Mouse (Mus musculus) adrenal gland (tissue): ENCODE measurements around the gene Nacc1.

ENCODE experiments used
- intact Hi-C: fragments of 180-260 bp; cut with DNase I; formaldehyde crosslinking; loops from one replicate; pipeline ENCODE4 v1.15.1; 2025

The Nacc1 gene

GRCm38 (mm10) chr8:84664566-84665384, 22.9 kb downstream of the Nacc1 start:
- intact Hi-C loops = no loop called here

DNA sequence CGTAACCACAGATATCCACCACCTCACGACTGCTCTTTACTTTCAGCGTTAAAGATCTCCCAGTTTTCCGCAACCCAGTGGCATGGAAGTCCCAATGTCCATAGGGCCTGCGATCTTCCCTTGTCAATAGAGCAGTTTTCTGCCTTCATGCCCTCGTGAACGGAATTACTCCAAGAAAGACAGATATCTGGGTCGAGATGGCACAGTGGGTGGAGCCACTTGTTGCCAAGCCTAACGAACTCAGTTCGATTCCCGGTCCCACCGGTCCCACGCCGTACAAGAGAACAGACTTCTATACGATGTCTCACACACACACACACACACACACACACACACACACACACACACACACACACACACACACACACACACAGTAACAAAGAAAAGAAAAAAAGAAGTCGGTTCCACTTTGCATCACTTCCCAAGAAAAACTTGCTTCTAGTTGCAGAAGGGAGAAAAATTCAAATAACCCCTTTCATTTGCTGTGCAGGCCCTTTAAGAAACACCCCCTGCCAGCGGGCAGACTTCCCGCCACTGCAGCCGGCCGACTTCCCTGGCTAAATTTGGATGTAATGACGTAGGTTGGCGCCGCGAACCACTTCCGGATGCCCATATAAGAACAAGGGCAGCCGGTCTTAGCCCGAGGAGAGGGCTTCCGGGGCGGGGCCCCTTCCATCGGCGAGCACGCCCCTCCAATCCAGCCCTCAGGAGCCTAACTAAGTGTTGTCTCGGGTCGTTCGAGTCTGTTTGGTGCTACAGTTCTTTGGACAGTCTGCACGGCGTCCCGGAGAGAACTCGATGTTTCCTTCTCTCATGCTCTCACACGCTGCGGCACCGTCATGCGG, 24.0 kb downstream of the Nacc1 start:
- intact Hi-C loops = no loop called here

- intact Hi-C loops = no loop called here
Measured at GRCm38 (mm10) chr8:84662581-84663065, 25.0 kb downstream of the Nacc1 start, which contains the start of gene Ier2. Gene Ier2, minus strand, starts transcription at chr8:84662852.

DNA sequence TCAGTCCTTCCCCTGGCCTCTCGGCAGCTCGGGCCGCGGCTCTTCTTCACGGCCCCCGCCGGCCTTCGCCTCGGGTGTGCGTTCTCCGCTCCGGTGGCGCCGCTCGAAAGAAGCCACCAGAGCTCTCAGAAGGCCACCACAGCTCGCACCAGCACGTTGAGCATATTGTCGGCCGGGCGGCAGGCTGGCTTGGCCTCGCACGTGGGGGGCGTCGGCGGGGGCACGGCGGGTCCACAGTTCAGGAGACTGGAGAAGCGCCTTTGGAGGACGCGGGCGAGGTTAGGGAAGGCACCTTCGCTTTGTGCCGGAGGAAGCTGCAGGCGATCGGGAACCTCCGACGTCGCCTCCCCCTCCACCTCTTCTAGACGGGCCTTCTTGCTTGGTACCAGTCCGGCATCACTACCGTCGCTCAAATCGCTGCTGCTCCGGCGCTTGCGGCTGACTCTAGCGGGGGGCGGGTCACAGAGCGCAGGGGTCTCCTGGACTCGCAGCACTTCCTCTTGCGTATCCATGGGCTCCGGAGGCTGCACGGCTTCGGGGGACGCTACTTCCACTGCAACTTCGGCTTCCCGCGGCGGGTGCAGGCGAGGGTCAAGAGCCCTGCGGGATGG, 25.6 kb downstream of the Nacc1 start:
- intact Hi-C loops = no loop called here

DNA sequence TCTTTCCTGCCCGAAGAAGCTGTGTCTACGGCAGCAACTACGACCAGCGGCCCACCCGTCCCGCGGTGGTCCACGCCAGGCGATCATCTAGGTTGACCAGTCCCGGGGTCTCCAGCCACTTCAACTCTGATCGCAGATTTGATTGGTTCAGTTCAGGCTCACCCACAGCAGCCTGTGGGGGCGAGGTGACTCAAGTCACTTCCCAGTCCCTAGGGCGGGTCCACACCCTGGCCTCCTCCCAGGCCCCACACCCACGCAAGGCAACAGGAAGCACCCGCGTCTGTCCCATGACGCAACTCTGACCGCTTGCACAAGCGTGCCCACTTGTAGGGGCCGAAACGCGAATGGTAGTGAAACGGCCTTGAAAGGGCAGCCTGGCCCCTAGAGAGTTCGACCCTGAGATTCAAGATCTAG, 26.2 kb downstream of the Nacc1 start:
- intact Hi-C loops = no loop called here

GRCm38 (mm10) chr8:84660819-84661457, 26.7 kb downstream of the Nacc1 start:
- intact Hi-C loops = no loop called here

- intact Hi-C loops = no loop called here
Measured at GRCm38 (mm10) chr8:84659936-84660818, 27.5 kb downstream of the Nacc1 start.

- intact Hi-C loops = no loop called here
Measured at GRCm38 (mm10) chr8:84658951-84659350, 28.7 kb downstream of the Nacc1 start.

GRCm38 (mm10) chr8:84657680-84658079, 30.0 kb downstream of the Nacc1 start:
- intact Hi-C loops = no loop called here

GRCm38 (mm10) chr8:84657203-84657602, 30.5 kb downstream of the Nacc1 start:
- intact Hi-C loops = no loop called here

DNA sequence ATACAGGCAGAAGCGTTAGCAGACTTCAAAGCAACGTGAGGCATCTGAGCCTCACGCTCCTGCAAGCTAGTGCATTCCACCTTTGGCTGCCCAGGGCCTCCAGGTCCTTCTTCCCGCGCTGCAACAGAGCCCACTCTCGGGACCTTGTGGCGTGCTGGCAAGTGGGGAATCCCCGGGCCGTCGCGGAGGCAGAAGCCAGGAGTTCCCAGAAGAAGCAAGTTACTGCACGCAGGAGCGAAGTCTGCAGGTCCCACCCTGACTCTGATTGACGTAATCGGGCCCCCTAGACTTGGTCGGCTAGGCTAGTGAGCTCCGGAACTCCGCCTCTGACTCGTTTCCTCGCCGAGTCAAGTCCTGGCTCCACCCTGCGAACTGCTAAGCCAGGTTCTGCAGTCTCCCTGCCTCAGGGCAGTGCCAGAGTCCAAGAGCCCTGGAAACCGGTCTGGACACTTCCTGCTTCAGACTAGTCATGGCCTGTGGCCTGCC, 31.0 kb downstream of the Nacc1 start:
- intact Hi-C loops = no loop called here

- intact Hi-C loops = no loop called here
Measured at GRCm38 (mm10) chr8:84656191-84656525, 31.5 kb downstream of the Nacc1 start.

GRCm38 (mm10) chr8:84655336-84656190, 32.1 kb downstream of the Nacc1 start:
- intact Hi-C loops = no loop called here

- intact Hi-C loops = no loop called here
Measured at GRCm38 (mm10) chr8:84654597-84654996, 33.1 kb downstream of the Nacc1 start.

GRCm38 (mm10) chr8:84653092-84653631, 34.5 kb downstream of the Nacc1 start:
- intact Hi-C loops = no loop called here

- intact Hi-C loops = no loop called here
Measured at GRCm38 (mm10) chr8:84650213-84650612, 37.4 kb downstream of the Nacc1 start.

DNA sequence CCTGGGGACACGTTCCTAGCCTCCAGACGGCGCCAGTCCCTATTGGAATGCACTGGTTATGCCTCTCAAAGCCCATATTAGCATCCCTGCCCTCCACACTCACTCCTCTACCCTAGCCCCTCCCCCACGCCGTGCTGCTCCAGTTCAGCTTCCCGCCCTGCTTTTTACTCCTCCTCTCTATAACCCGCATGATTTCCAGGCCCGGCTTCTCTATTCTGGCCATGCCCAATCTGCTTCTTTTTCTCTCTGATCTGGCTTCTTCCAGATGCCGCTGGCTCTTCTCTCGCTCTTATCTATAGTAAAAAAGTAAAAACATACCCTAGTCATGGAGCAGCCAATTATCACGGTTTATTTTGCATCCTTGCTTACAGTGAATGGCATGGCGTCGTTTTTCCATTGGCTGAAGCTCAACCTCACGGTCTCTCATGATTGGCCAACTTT, 40.2 kb downstream of the Nacc1 start:
- intact Hi-C loops = no loop called here

GRCm38 (mm10) chr8:84646800-84647199, 40.9 kb downstream of the Nacc1 start:
- intact Hi-C loops = no loop called here

DNA sequence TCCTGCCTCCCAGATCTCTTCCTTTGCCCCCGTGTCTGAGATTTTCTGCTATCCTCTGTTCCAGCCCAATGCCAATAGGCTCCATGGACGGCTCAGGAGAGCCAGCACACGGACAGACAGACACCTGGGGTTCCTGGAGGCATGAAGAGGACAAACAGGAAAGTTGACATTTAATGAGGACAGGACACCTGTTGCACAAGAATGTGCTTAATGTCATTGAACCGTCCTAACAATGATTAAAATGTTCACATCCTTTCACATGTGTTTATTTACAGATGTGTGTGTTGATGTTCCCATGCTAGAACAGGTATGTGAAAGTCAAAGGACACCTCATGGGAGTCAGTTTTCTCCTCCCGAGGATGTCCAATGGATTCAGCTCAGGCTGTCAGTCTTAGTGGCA, 44.6 kb downstream of the Nacc1 start:
- intact Hi-C loops = no loop called here
